Mouse (Mus musculus): ENCODE measurements around the gene Sirt2.

Sirt2 gene

GRCm38 (mm10) chr7:28766173-28766879 lies at the start of gene Sirt2:
Gene Sirt2, plus strand, starts transcription at chr7:28766735.
- DNase-seq (ENCODE audit: inconsistent age in 2 of 2, low spot score in 1 of 2) = peak; percentile 98 to 99

DNA sequence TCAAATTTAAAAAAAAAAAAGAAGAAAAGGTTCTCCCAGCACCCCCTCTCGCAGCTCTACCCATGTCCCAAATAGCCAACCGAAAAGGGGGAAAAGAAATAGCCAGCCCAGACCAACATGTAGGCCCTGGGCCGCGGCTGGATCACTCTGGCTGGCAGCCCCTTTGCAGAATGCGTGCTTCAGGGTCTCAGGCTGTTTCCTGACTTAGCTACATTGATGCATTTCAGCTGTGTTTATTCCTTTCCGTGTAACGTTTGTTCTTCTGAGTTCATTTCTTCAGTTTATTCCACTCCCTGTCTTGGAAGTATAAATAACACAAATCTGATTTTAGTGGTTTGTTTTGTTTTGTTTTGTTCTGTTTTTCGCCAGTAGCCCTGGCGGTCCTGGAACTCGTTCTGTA lies 48.8 kb upstream of the Sirt2 start:
- no peak for DNase-seq (ENCODE audit: inconsistent age in 2 of 2, low spot score in 1 of 2)

DNA sequence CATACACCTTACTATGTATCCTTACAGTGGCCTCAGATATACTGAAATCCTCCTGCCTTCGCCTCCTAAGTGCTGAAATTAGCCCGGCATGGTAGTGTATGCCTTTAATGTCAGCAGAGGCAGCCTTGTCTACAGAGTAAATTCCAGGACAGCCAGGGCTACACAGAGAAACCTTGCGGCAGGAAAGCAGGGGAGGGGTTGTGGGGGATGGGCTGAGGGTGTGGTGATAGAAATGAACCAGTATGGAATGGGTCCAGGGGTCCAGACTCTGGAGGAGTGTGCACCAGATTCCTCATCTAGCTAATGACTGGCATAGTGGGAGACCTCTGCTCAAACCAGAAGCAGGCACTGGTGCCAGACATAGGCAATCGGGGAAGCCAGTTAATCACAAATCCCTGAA lies 47.4 kb upstream of the Sirt2 start:
- no peak for DNase-seq (ENCODE audit: inconsistent age in 2 of 2, low spot score in 1 of 2)

DNA sequence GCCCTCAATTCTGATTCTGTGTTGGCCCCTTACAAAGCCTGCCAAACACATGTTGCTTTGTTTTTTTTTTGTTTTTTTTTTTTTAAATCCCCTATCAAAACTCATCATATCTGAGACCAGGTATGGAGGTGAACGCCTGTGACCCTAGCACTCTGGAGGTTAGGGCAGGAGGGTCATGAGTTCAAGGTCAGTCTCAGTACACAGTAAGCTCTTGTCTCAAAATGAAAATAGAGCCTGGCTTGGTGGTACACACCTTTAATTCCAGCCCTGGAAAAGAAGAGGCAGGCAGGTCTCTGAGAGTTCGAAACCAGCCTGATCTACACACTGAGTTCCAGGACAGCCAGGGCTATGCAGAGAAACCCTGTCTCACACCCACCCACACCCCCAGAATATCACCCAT lies 46.9 kb upstream of the Sirt2 start:
- no peak for DNase-seq (ENCODE audit: inconsistent age in 2 of 2, low spot score in 1 of 2)

GRCm38 (mm10) chr7:28720753-28721537 lies 45.6 kb upstream of the Sirt2 start:
- DNase-seq (ENCODE audit: inconsistent age in 2 of 2, low spot score in 1 of 2) = no peak

GRCm38 (mm10) chr7:28722079-28722478 lies 44.5 kb upstream of the Sirt2 start:
- no peak for DNase-seq (ENCODE audit: inconsistent age in 2 of 2, low spot score in 1 of 2)

- no peak for DNase-seq (ENCODE audit: inconsistent age in 2 of 2, low spot score in 1 of 2)
Measured at GRCm38 (mm10) chr7:28724613-28725012, 41.9 kb upstream of the Sirt2 start.

- DNase-seq (ENCODE audit: inconsistent age in 2 of 2, low spot score in 1 of 2) = peak; percentile 88 to 92
Measured at GRCm38 (mm10) chr7:28726600-28726999, 39.9 kb upstream of the Sirt2 start.

DNA sequence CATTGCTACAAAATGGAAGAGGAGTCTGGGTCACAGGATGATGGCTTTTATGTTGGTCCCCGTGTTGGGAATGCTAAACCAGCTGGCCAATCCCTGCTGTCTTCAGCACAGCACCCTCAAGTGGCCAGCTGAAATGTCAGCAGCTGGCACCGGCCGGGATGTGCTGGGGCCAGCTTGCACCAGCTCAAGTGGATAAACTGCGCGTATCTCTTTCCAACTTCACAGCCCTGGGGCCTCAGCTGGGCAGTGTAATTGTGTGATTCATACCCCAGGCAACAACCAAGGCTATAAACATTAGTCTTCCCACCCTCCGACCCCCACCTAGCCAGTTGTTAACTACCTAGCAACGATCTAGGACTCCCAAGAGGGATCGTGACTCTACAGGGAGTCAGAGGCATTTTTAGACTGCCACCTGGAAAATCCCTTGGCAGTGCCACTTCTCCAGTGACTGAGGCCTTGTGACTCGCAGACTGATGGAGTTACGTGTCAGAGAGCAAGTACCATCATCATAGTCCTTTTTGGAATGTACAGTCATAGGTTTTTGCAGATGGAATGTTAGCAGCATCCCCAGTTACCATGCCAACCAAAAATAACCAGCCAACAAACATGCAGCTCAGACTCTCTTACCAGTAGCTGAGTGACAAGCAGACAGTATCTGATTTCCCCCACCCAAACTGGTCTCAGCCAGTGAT lies 38.7 kb upstream of the Sirt2 start:
- peak in 1 of 2 experiments; percentile 57 for DNase-seq (ENCODE audit: inconsistent age in 2 of 2, low spot score in 1 of 2)

- peak; percentile 87 to 94 for DNase-seq (ENCODE audit: inconsistent age in 2 of 2, low spot score in 1 of 2)
Measured at GRCm38 (mm10) chr7:28732341-28733142, 34.0 kb upstream of the Sirt2 start.

GRCm38 (mm10) chr7:28733211-28733610 lies 33.3 kb upstream of the Sirt2 start:
- DNase-seq (ENCODE audit: inconsistent age in 2 of 2, low spot score in 1 of 2) = no peak

DNA sequence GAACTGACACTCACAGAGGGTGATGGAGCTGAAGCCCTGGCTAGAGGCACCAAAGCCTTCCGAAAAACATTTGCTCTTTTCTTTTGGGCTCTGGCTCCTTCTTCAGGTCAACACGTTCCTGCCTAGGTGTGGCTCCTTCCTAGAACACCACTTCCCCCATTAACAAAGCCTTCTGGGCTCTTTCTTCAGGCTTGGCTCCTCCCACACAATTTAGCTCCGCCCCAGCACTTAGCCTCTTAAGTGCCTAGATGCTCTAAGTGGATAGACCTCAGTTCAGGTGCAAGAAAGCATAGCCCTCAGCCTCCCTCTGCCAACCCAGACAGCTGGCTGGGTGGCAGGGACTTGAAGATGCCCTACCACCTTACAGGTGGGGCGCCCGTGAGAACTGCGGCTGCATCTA lies 30.8 kb upstream of the Sirt2 start:
- no peak for DNase-seq (ENCODE audit: inconsistent age in 2 of 2, low spot score in 1 of 2)

DNA sequence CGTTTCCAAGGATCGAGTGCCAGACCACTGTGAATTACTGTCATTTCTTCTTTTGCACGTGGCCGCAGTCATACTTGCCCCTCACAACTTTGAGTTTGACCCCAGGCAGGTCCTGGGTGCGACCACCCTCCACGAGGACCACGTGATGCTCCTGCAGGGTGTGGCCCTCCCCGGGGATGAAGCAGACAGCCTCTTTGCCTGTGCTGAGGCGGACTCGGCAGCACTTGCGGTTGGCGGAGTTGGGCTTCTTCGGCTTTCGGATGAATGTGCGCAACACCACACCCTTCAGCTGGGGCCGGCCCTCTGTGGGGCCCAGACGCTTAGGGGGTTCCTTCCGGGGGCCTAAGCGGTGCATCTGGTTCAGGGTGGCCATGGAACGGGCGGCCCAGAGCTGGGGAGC lies 26.7 kb upstream of the Sirt2 start:
- no peak for DNase-seq (ENCODE audit: inconsistent age in 2 of 2, low spot score in 1 of 2)

DNA sequence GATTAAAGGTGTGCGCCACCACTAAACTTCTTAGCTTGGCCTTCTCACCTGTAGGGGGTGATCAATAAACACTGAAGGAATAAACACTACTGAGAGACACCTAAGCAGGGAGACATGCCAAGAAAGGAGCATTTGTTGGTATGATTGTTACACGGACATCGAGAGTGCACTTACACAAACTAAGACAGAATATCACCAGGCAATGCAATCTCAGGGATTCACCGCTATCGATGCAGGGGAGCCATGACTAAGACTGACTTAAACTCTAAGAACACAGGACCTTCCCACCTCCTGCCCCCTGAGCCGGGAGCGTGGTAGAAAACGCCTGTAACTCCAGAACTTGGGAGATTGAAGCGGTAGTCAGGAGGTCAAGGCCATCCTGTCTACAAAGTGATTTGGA lies 25.6 kb upstream of the Sirt2 start:
- DNase-seq (ENCODE audit: inconsistent age in 2 of 2, low spot score in 1 of 2) = peak; percentile 44 to 77

- no peak for DNase-seq (ENCODE audit: inconsistent age in 2 of 2, low spot score in 1 of 2)
Measured at GRCm38 (mm10) chr7:28741368-28741708, 25.2 kb upstream of the Sirt2 start.

GRCm38 (mm10) chr7:28741709-28742438 lies 24.7 kb upstream of the Sirt2 start, which contains the start of the genes Mrps12 and Sars2:
Gene Mrps12, minus strand, starts transcription at chr7:28741820.
Gene Sars2, plus strand, starts transcription at chr7:28741992.
- DNase-seq (ENCODE audit: inconsistent age in 2 of 2, low spot score in 1 of 2) = peak; percentile 96 to 99

DNA sequence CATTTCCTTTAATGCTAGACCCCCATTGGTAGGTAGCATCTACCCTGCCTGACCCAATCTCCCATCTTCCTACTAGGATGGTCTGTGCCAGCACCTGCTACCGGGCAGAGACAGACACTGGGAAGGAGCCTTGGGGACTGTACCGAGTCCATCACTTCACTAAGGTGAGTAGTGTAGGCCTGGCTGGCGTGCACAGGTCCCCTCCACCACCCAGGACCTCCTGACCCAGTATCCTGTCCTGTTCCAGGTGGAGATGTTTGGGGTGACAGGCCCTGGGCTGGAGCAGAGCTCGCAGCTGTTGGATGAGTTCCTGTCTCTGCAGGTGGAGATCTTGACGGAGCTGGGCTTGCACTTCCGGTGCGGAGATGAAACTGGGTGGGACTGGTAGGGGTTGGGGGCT lies 16.6 kb upstream of the Sirt2 start:
- no peak for DNase-seq (ENCODE audit: inconsistent age in 2 of 2, low spot score in 1 of 2)

DNA sequence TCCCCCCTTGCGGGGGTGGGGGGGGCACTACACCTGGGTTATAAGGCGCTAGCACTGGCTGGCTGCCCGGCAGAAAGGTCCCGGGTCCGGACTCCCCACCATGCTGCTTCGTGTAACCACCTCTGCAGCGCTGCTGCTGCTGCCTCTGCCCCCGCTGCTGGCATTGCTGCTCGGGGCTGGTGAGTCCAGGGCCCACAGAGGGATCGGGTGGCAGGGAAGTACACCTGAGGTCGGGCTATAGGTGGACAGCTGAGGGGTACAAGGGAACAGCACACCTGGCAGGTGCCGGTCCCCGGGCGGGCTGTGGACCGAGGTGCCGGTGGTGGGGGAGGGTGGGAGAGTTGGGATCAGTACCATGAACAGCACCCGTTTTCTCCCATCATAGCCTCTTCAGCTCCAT lies 10.5 kb upstream of the Sirt2 start, which contains the start of gene Ccer2:
Ccer2 (plus strand) TSS at position 96 of the 400 bp plus-strand sequence.
- no peak for DNase-seq (ENCODE audit: inconsistent age in 2 of 2, low spot score in 1 of 2)

DNA sequence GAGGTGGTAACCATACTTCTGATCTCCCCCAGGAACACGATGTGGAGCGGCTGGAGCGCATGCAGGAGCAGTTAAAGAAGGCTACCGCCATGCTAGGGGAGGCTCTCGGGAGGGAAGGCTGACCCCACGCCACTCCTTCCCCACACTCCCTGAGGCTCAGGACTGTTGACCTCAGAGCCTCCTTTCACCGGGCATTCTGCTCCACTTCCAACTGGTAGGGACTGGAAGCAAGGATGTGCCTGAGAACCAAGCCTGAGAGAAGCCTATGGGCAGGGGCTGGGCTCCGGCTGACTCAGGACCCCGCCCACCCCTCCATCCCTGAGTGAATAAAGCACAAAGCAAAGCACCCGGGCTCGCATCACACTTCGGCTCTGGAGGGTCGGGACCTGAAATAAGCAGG lies 7.9 kb upstream of the Sirt2 start:
- DNase-seq (ENCODE audit: inconsistent age in 2 of 2, low spot score in 1 of 2) = no peak

DNA sequence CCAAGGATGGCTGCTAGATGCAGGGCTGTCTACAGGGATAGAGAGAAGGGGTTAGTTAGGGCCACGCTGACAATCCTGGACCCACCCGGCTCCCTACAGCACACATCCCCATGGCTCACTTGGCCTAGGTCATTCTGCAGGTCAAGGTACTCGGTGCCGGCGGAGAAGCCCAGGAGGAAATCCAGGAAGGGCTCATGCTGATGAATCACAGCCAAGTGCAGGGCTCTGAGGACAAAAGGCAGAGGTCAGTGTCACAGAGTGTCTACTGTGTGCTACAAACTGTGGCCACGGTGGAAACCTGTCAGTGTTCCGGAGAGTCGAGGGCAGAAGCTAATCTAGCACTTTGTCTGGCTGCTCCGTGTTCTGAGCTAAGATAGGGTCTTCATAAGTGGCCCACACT lies 4.6 kb upstream of the Sirt2 start:
- peak; percentile 60 to 79 for DNase-seq (ENCODE audit: inconsistent age in 2 of 2, low spot score in 1 of 2)

Measured in adrenal gland, adult (tissue).